Mouse (Mus musculus) testis, adult 2 months (tissue): ENCODE results near the gene Parp12.

Experiments used
- CTCF ChIP-seq: fragments of 200-500 bp; IDR thresholded peaks from 2 replicates; pipeline ENCODE4 v1.5.1; 2012; ENCODE audit warnings: low read depth, mild to moderate bottlenecking, inconsistent platforms, low read length, moderate library complexity; ENCODE audit not compliant: control insufficient read depth, insufficient read depth, insufficient replicate concordance
- POLR2A ChIP-seq: fragments of 200-500 bp; IDR thresholded peaks from 2 replicates; pipeline ENCODE4 v1.6.1; 2012; ENCODE audit warnings: low read depth, mild to moderate bottlenecking, inconsistent platforms, low read length, moderate library complexity; ENCODE audit not compliant: control insufficient read depth

- no peak for TF ChIP-seq CTCF
- TF ChIP-seq POLR2A: no peak
These were observed 63.8 kb downstream of the Parp12 start for GRCm38 (mm10) chr6:39054206-39054864.
